Mouse (Mus musculus) central nervous system, embryonic 14 days (tissue): ENCODE data around the gene Ndufaf4. TPM values are rescaled to one million over a fixed set of nuclear protein-coding genes. Genes with fewer than 3 reads are reported as not detected.

ENCODE experiments used
- polyA plus RNA-seq: library from polyadenylated mRNA; depleted of rRNA; stranded (reverse); fragments of >200 nt; gene quantifications from 2 replicates; pipeline ENCODE4 v1.2.3, GENCODE M21; 2012; rRNA removed

Gene Ndufaf4
- 14.4 and 14.9 TPM in 2 replicates for polyA plus RNA-seq

DNA sequence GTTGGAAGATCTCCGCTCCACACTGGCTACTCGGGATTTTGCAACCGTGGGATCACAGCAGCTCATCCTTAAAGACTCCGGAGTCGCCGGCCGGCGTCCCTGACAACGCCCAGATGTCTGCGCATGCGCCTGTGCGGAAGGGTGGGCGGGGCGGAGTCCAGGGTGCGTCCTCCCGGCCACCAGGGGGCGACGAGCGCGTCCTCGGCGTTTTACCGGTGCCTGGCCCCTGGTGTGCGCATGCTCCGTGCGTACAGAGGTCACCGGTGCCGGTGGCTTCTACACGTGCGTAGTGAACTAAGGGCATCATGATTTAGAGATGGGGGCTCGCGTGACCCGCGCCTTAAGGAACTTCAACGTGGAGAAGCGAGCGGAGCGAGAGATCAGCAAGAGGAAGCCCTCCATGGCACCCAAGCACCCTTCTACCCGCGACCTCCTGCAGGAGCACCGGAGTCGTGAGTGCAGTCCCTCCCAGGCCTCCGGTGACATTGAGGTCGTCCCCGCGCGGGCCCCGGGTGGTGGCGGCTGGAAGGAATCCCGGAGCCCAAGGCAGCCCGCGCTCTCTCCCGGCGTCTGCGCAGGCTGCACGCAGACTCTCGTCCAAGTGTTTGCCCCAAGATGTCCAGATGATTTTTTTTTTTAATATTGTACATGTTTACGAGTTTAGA lies at the start of gene Ndufaf4:
TSS of gene Ndufaf4 (plus strand) at position 233 of the 665 bp plus-strand sequence.

GRCm38 (mm10) chr4:24850401-24851325 lies 47.2 kb upstream of the Ndufaf4 start, which contains the start of gene Klhl32:
Gene Klhl32, minus strand, starts transcription at chr4:24851124.

Other genes with a start within 250 kb of the Ndufaf4 start
- 4.9 and 6.6 TPM in 2 replicates for gene Klhl32, start 47.0 kb upstream of the Ndufaf4 start, polyA plus RNA-seq
- 4.4 and 5.2 TPM in 2 replicates for gene Gpr63, start 68.3 kb downstream of the Ndufaf4 start, polyA plus RNA-seq